Mouse (Mus musculus): Measurements from ENCODE around the gene C1qtnf6. TPM values are rescaled to one million over a fixed set of nuclear protein-coding genes. Genes with fewer than 3 reads are reported as not detected.
A peak's percentile ranks its signal among the peaks of the same experiment; 100 is the strongest.

Gene C1qtnf6
- polyA plus RNA-seq, 1 experiment from 2014 or later = 22.9 TPM

- 56% methylated on average over 11 of the region's 11 CpGs for WGBS
- no peak overlapping the region for H3K4me2 ChIP-seq (replicated peaks)
- no peak overlapping the region for H3K9ac ChIP-seq
- H3K27me3 ChIP-seq = no peaks in the 10 kb centered on the region
- H3K36me3 ChIP-seq = no peaks in the 10 kb centered on the region
- ATAC-seq (ENCODE audit: insufficient number of reproducible peaks, insufficient read depth, low FRiP score, low TSS enrichment) = no peak
- H3K4me3 ChIP-seq = no peak overlapping the region
- H3K4me1 ChIP-seq = no peaks in the 10 kb centered on the region
- H3K9me3 ChIP-seq = no peaks in the 10 kb centered on the region
- no peak overlapping the region for H3K27ac ChIP-seq
Observed at GRCm38 (mm10) chr15:78559141-78559979, 28.1 kb upstream of the C1qtnf6 start.

DNA sequence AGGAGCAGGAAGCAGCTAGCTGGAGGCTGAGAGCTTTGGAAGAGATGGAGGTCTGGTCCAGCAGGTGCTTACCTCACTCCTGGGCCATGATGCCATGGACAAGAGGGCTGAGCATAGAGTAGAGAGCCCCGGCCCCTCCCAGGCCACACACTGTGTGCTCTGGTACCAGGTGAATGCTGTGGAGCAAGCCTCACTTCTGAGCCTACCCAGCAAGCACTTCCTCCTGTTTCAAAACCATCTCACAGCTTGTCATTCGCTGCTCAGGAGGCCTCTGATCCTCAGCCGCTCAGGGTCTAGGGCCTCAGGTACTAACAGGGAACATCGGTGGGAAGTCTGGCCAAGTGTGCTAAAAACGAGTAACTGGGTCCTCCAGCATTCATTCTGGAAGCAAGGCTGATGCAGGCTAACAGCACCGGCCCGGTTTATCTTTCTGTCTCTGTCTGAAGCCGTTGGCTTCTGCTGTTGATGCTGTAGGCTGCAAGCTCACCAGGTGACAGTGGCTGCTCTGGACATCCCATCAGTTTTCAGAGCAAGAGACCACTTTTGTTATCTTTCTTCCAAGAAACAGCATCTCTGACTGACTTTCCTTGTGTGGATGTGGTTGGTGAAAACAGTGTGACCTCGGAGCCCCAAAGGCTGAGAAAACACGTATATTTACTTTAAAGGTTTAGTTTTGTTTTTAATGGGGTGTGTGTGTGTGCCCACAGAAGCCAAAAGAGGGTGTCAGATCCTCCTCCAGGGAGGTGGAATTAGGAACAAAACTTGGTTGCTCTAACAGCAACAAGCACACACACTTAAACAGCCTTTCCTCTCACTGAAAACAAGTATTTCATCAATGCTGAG, 26.7 kb upstream of the C1qtnf6 start:
- Histone ChIP-seq H3K27ac (no peak overlapping the region), H3K4me1 (no peaks in the 10 kb centered on the region), H3K9me3 (no peaks in the 10 kb centered on the region; the same call in 1 of the 2 replicates), H3K9ac (no peak overlapping the region), H3K27me3 (no peaks in the 10 kb centered on the region), H3K4me3 (no peak overlapping the region), H3K4me2 (replicated peaks) (no peak overlapping the region), H3K36me3 (no peaks in the 10 kb centered on the region)
- 63% methylated on average over 10 of the region's 10 CpGs for WGBS
- ATAC-seq (ENCODE audit: insufficient number of reproducible peaks, insufficient read depth, low FRiP score, low TSS enrichment) = no peak

- Histone ChIP-seq H3K4me1 (no peaks in the 10 kb centered on the region), H3K27me3 (no peaks in the 10 kb centered on the region), H3K36me3 (no peaks in the 10 kb centered on the region), H3K9ac (no peak overlapping the region), H3K27ac (no peak overlapping the region), H3K4me3 (peak overlapping the region; percentile 6), H3K4me2 (replicated peaks) (peak overlapping the region; percentile 31), H3K9me3 (peaks cover 4% of the 10 kb centered on the region; the same call in 1 of the 2 replicates)
- WGBS = 49% methylated on average over 25 of the region's 25 CpGs
- ATAC-seq (ENCODE audit: insufficient number of reproducible peaks, insufficient read depth, low FRiP score, low TSS enrichment) = no peak
Observed at GRCm38 (mm10) chr15:78554545-78555313, 23.5 kb upstream of the C1qtnf6 start.

GRCm38 (mm10) chr15:78549189-78549734, 18.0 kb upstream of the C1qtnf6 start:
- Histone ChIP-seq H3K36me3 (no peaks in the 10 kb centered on the region), H3K9ac (no peak overlapping the region), H3K9me3 (peaks cover 4% of the 10 kb centered on the region; the same call in 1 of the 2 replicates), H3K4me3 (no peak overlapping the region), H3K27ac (no peak overlapping the region), H3K27me3 (peaks cover 11% of the 10 kb centered on the region), H3K4me2 (replicated peaks) (no peak overlapping the region), H3K4me1 (no peaks in the 10 kb centered on the region)
- ATAC-seq (ENCODE audit: insufficient number of reproducible peaks, insufficient read depth, low FRiP score, low TSS enrichment) = no peak
- WGBS = 83% methylated on average over 4 of the region's 4 CpGs

- Histone ChIP-seq H3K9me3 (peaks cover 4% of the 10 kb centered on the region; the same call in 1 of the 2 replicates), H3K36me3 (no peaks in the 10 kb centered on the region), H3K4me1 (no peaks in the 10 kb centered on the region), H3K27ac (no peak overlapping the region), H3K4me3 (no peak overlapping the region), H3K4me2 (replicated peaks) (no peak overlapping the region), H3K9ac (no peak overlapping the region), H3K27me3 (peaks cover 16% of the 10 kb centered on the region)
- WGBS = 72% methylated on average over 8 of the region's 8 CpGs
- no peak for ATAC-seq (ENCODE audit: insufficient number of reproducible peaks, insufficient read depth, low FRiP score, low TSS enrichment)
Observed at GRCm38 (mm10) chr15:78548711-78549110, 17.5 kb upstream of the C1qtnf6 start.

GRCm38 (mm10) chr15:78548336-78548665, 17.1 kb upstream of the C1qtnf6 start:
- no peak for ATAC-seq (ENCODE audit: insufficient number of reproducible peaks, insufficient read depth, low FRiP score, low TSS enrichment)
- no peak overlapping the region for H3K27ac ChIP-seq
- H3K4me2 ChIP-seq (replicated peaks) = no peak overlapping the region
- 26% methylated on average over 3 of the region's 3 CpGs for WGBS
- H3K4me1 ChIP-seq = no peaks in the 10 kb centered on the region
- no peak overlapping the region for H3K9ac ChIP-seq
- peaks cover 4% of the 10 kb centered on the region; the same call in 1 of the 2 replicates for H3K9me3 ChIP-seq
- peaks cover 21% of the 10 kb centered on the region for H3K27me3 ChIP-seq
- no peaks in the 10 kb centered on the region for H3K36me3 ChIP-seq
- H3K4me3 ChIP-seq = no peak overlapping the region

DNA sequence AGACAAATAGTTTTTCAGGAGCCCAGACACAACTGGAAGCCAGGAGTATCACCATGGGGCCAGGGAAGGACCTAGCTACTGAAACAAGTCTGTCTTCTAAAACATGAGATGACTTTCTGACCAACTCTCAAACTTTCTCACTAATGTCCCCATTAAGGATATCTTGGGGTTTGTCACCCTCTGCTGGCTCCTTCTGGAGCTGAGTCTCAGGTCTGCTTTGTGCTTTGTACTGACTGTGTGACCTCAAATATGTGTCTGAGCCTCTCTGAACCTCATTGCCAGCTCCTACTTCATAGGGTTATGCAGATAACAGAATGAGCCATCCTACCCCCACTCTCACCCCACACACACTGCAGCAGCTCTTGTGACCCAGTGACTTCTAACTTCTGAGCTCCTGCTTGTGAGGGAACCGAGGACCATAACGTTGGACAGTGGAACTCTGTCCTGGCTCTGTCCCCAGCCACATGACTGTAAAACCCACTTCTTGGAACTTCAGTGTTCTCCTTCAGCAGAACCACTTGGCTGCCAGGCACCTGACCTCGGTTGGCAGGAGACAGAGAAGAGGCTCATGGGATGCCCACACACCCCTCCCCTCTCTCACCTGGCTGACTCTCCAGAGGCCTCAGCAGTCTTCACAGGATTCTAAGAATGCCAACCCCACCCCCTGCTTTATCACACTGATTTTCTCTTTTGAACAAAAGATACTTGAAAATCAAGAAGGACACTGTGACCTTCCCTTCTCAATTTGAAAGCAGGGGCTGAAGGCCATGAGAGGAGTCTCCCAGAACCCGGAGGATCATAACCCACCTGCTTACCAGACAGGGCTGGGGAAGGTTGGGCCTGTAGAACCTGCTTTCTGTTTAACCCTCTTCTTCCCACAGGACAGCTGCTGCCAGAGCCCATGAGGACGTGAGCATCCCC, 16.5 kb upstream of the C1qtnf6 start:
- peaks cover 21% of the 10 kb centered on the region for H3K27me3 ChIP-seq
- no peaks in the 10 kb centered on the region for H3K4me1 ChIP-seq
- no peak overlapping the region for H3K4me2 ChIP-seq (replicated peaks)
- no peak overlapping the region for H3K4me3 ChIP-seq
- WGBS = 47% methylated on average over 5 of the region's 5 CpGs
- no peak for ATAC-seq (ENCODE audit: insufficient number of reproducible peaks, insufficient read depth, low FRiP score, low TSS enrichment)
- H3K9me3 ChIP-seq = 0 out of 2 replicates have a peak, but pooled peaks cover 4% of the 10 kb centered on the region
- H3K27ac ChIP-seq = no peak overlapping the region
- no peaks in the 10 kb centered on the region for H3K36me3 ChIP-seq
- no peak overlapping the region for H3K9ac ChIP-seq

GRCm38 (mm10) chr15:78546060-78546459, 14.8 kb upstream of the C1qtnf6 start:
- H3K36me3 ChIP-seq = no peaks in the 10 kb centered on the region
- H3K27me3 ChIP-seq = peaks cover 21% of the 10 kb centered on the region
- no peak overlapping the region for H3K27ac ChIP-seq
- WGBS = 72% methylated on average over 4 of the region's 4 CpGs
- no peak for ATAC-seq (ENCODE audit: insufficient number of reproducible peaks, insufficient read depth, low FRiP score, low TSS enrichment)
- no peak overlapping the region for H3K4me3 ChIP-seq
- H3K9me3 ChIP-seq = no peaks in the 10 kb centered on the region
- no peak overlapping the region for H3K4me2 ChIP-seq (replicated peaks)
- no peak overlapping the region for H3K9ac ChIP-seq
- no peaks in the 10 kb centered on the region for H3K4me1 ChIP-seq

GRCm38 (mm10) chr15:78544561-78545001, 13.4 kb upstream of the C1qtnf6 start, which contains the start of gene Sstr3:
Gene Sstr3, minus strand, starts transcription at chr15:78544685.
- ATAC-seq (ENCODE audit: insufficient number of reproducible peaks, insufficient read depth, low FRiP score, low TSS enrichment) = no peak
- Histone ChIP-seq H3K4me2 (replicated peaks) (no peak within 1 kb of the TSS), H3K27ac (no peak within 1 kb of the TSS)

GRCm38 (mm10) chr15:78544041-78544440, 12.8 kb upstream of the C1qtnf6 start:
- H3K9ac ChIP-seq = no peak overlapping the region
- no peak for ATAC-seq (ENCODE audit: insufficient number of reproducible peaks, insufficient read depth, low FRiP score, low TSS enrichment)
- H3K27ac ChIP-seq = no peak overlapping the region
- H3K36me3 ChIP-seq = no peaks in the 10 kb centered on the region
- H3K4me2 ChIP-seq (replicated peaks) = no peak overlapping the region
- 77% methylated on average over 15 of the region's 15 CpGs for WGBS
- no peak overlapping the region for H3K4me3 ChIP-seq
- H3K27me3 ChIP-seq = peaks cover 35% of the 10 kb centered on the region
- no peaks in the 10 kb centered on the region for H3K9me3 ChIP-seq
- H3K4me1 ChIP-seq = no peaks in the 10 kb centered on the region

More at GRCm38 (mm10) chr15:78544561-78545001, 13.4 kb upstream of the C1qtnf6 start, which contains the start of gene Sstr3:
- peaks cover 30% of the 10 kb centered on the region for H3K27me3 ChIP-seq
- 17% methylated on average over 14 of the region's 14 CpGs for WGBS
- H3K4me3 ChIP-seq = no peak within 1 kb of the TSS
- no peaks in the 10 kb centered on the region for H3K4me1 ChIP-seq
- no peak within 1 kb of the TSS for H3K9ac ChIP-seq
- no peaks in the 10 kb centered on the region for H3K36me3 ChIP-seq
- H3K9me3 ChIP-seq = no peaks in the 10 kb centered on the region

All from embryonic facial prominence, embryonic 12.5 days (tissue).